Mouse (Mus musculus): Measurements from ENCODE around the gene Gatad2b. TPM values are rescaled to one million over a fixed set of nuclear protein-coding genes. Genes with fewer than 3 reads are reported as not detected.

The Gatad2b gene
- total and polyA plus RNA-seq, 2 experiments from 2014 or later, result 12.6 to 34.1 TPM

- ATAC-seq (no peak), DNase-seq (no peak)
- Histone ChIP-seq H3K36me3 (ENCODE audit: insufficient read depth) (peaks cover 41% of the 10 kb centered on the region), H3K4me3 (ENCODE audit: low read depth, low read length) (no peak overlapping the region), H3K4me1 (ENCODE audit: insufficient read depth) (peaks cover 7% of the 10 kb centered on the region), H3K9ac (no peak overlapping the region), H3K27me3 (ENCODE audit: insufficient read depth, low read length) (no peaks in the 10 kb centered on the region), H3K4me2 (ENCODE audit: low read depth) (no peak overlapping the region), H3K9me3 (ENCODE audit: low read length) (no peaks in the 10 kb centered on the region), H3K27ac (ENCODE audit: low read depth, low read length) (no peak overlapping the region)
- 88% methylated on average over 16 of the region's 16 CpGs for WGBS
- no peak for TF ChIP-seq CTCF (IDR thresholded peaks at IDR 0.05; ENCODE audit: low read depth)
Measured at GRCm38 (mm10) chr3:90268971-90269370, 24.0 kb upstream of the Gatad2b start.

GRCm38 (mm10) chr3:90270784-90271183 is 22.2 kb upstream of the Gatad2b start:
- ATAC-seq (no peak), DNase-seq (no peak)
- Histone ChIP-seq H3K4me3 (ENCODE audit: low read depth, low read length) (no peak overlapping the region), H3K27me3 (ENCODE audit: insufficient read depth, low read length) (no peaks in the 10 kb centered on the region), H3K4me1 (ENCODE audit: insufficient read depth) (peaks cover 7% of the 10 kb centered on the region), H3K9ac (no peak overlapping the region), H3K36me3 (ENCODE audit: insufficient read depth) (peaks cover 44% of the 10 kb centered on the region), H3K27ac (ENCODE audit: low read depth, low read length) (no peak overlapping the region), H3K4me2 (ENCODE audit: low read depth) (no peak overlapping the region), H3K9me3 (ENCODE audit: low read length) (no peaks in the 10 kb centered on the region)
- WGBS, result 95% methylated on average over 8 of the region's 8 CpGs
- TF ChIP-seq CTCF (IDR thresholded peaks at IDR 0.05; ENCODE audit: low read depth), result no peak

GRCm38 (mm10) chr3:90272170-90272569 is 20.8 kb upstream of the Gatad2b start:
- 78% methylated on average over 9 of the region's 9 CpGs for WGBS
- Histone ChIP-seq H3K27ac (ENCODE audit: low read depth, low read length) (no peak overlapping the region), H3K4me2 (ENCODE audit: low read depth) (no peak overlapping the region), H3K27me3 (ENCODE audit: insufficient read depth, low read length) (no peaks in the 10 kb centered on the region), H3K36me3 (ENCODE audit: insufficient read depth) (peaks cover 57% of the 10 kb centered on the region), H3K9me3 (ENCODE audit: low read length) (no peaks in the 10 kb centered on the region), H3K9ac (no peak overlapping the region), H3K4me1 (ENCODE audit: insufficient read depth) (no peaks in the 10 kb centered on the region), H3K4me3 (ENCODE audit: low read depth, low read length) (no peak overlapping the region)
- DNase-seq, result no peak
- no peak; the same call in 1 of the 2 replicates for ATAC-seq
- TF ChIP-seq CTCF (IDR thresholded peaks at IDR 0.05; ENCODE audit: low read depth), result no peak

- no peak overlapping the region for H3K4me3 ChIP-seq (ENCODE audit: low read depth, low read length)
- DNase-seq (no peak), ATAC-seq (no peak)
- WGBS, result 96% methylated on average over 22 of the region's 22 CpGs
- H3K4me2 ChIP-seq (ENCODE audit: low read depth), result no peak overlapping the region
- no peaks in the 10 kb centered on the region for H3K4me1 ChIP-seq (ENCODE audit: insufficient read depth)
- TF ChIP-seq CTCF (IDR thresholded peaks at IDR 0.05; ENCODE audit: low read depth), result no peak
- H3K9ac ChIP-seq, result no peak overlapping the region
- H3K9me3 ChIP-seq (ENCODE audit: low read length), result no peaks in the 10 kb centered on the region
- H3K27me3 ChIP-seq (ENCODE audit: insufficient read depth, low read length), result no peaks in the 10 kb centered on the region
- H3K36me3 ChIP-seq (ENCODE audit: insufficient read depth), result peaks cover 57% of the 10 kb centered on the region
- no peak overlapping the region for H3K27ac ChIP-seq (ENCODE audit: low read depth, low read length)
Measured at GRCm38 (mm10) chr3:90273855-90274254, 19.1 kb upstream of the Gatad2b start.

- Histone ChIP-seq H3K4me3 (ENCODE audit: low read depth, low read length) (no peak overlapping the region), H3K27me3 (ENCODE audit: insufficient read depth, low read length) (no peaks in the 10 kb centered on the region), H3K36me3 (ENCODE audit: insufficient read depth) (peaks cover 72% of the 10 kb centered on the region), H3K27ac (ENCODE audit: low read depth, low read length) (no peak overlapping the region), H3K9me3 (ENCODE audit: low read length) (no peaks in the 10 kb centered on the region), H3K4me2 (ENCODE audit: low read depth) (no peak overlapping the region), H3K9ac (no peak overlapping the region), H3K4me1 (ENCODE audit: insufficient read depth) (no peaks in the 10 kb centered on the region)
- ATAC-seq (no peak), DNase-seq (no peak)
- 92% methylated on average over 11 of the region's 11 CpGs for WGBS
- TF ChIP-seq CTCF (IDR thresholded peaks at IDR 0.05; ENCODE audit: low read depth), result no peak
Measured at GRCm38 (mm10) chr3:90275286-90275685, 17.7 kb upstream of the Gatad2b start.

GRCm38 (mm10) chr3:90276858-90277257 is 16.1 kb upstream of the Gatad2b start:
- H3K9me3 ChIP-seq (ENCODE audit: low read length), result no peaks in the 10 kb centered on the region
- no peak overlapping the region for H3K9ac ChIP-seq
- H3K27me3 ChIP-seq (ENCODE audit: insufficient read depth, low read length), result no peaks in the 10 kb centered on the region
- H3K4me1 ChIP-seq (ENCODE audit: insufficient read depth), result no peaks in the 10 kb centered on the region
- ATAC-seq (no peak), DNase-seq (no peak)
- H3K4me2 ChIP-seq (ENCODE audit: low read depth), result no peak overlapping the region
- H3K36me3 ChIP-seq (ENCODE audit: insufficient read depth), result peaks cover 68% of the 10 kb centered on the region
- H3K27ac ChIP-seq (ENCODE audit: low read depth, low read length), result no peak overlapping the region
- 53% methylated on average over 16 of the region's 16 CpGs for WGBS
- no peak overlapping the region for H3K4me3 ChIP-seq (ENCODE audit: low read depth, low read length)
- TF ChIP-seq CTCF (IDR thresholded peaks at IDR 0.05; ENCODE audit: low read depth), result no peak

GRCm38 (mm10) chr3:90277793-90278192 is 15.2 kb upstream of the Gatad2b start:
- H3K4me2 ChIP-seq (ENCODE audit: low read depth), result no peak overlapping the region
- 94% methylated on average over 9 of the region's 9 CpGs for WGBS
- no peak for TF ChIP-seq CTCF (IDR thresholded peaks at IDR 0.05; ENCODE audit: low read depth)
- H3K4me3 ChIP-seq (ENCODE audit: low read depth, low read length), result no peak overlapping the region
- DNase-seq, result no peak
- H3K27me3 ChIP-seq (ENCODE audit: insufficient read depth, low read length), result no peaks in the 10 kb centered on the region
- ATAC-seq, result no peak
- no peaks in the 10 kb centered on the region for H3K4me1 ChIP-seq (ENCODE audit: insufficient read depth)
- H3K9ac ChIP-seq, result no peak overlapping the region
- peaks cover 59% of the 10 kb centered on the region for H3K36me3 ChIP-seq (ENCODE audit: insufficient read depth)
- H3K9me3 ChIP-seq (ENCODE audit: low read length), result no peaks in the 10 kb centered on the region
- H3K27ac ChIP-seq (ENCODE audit: low read depth, low read length), result no peak overlapping the region

GRCm38 (mm10) chr3:90278211-90278610 is 14.8 kb upstream of the Gatad2b start:
- Histone ChIP-seq H3K27me3 (ENCODE audit: insufficient read depth, low read length) (no peaks in the 10 kb centered on the region), H3K27ac (ENCODE audit: low read depth, low read length) (no peak overlapping the region), H3K9me3 (ENCODE audit: low read length) (no peaks in the 10 kb centered on the region), H3K4me2 (ENCODE audit: low read depth) (no peak overlapping the region), H3K4me1 (ENCODE audit: insufficient read depth) (no peaks in the 10 kb centered on the region), H3K9ac (no peak overlapping the region), H3K36me3 (ENCODE audit: insufficient read depth) (peaks cover 55% of the 10 kb centered on the region), H3K4me3 (ENCODE audit: low read depth, low read length) (no peak overlapping the region)
- 95% methylated on average over 10 of the region's 10 CpGs for whole genome bisulfite sequencing
- no peak for TF ChIP-seq CTCF (IDR thresholded peaks at IDR 0.05; ENCODE audit: low read depth)
- ATAC-seq, result no peak
- DNase-seq, result no peak

Measured in forebrain, postnatal 0 days (tissue).